Mouse (Mus musculus) hindbrain, embryonic 14.5 days (tissue): ENCODE results near the gene Armc6. TPM values are rescaled to one million over a fixed set of nuclear protein-coding genes. Genes with fewer than 3 reads are reported as not detected.
"Not testable (repeated sequence)": the region's sequence is repeated elsewhere in the genome, so short reads cannot be mapped to it uniquely, and the experiment has no call there.

ENCODE experiments used
- ATAC-seq: fragments of 200-750 bp; cut with Nextera tagmentation; 2 replicates; pipeline ENCODE4 v1.8.0; 2017; ENCODE audit warnings: moderate number of reproducible peaks, mild to moderate bottlenecking, moderate TSS enrichment, moderate library complexity; ENCODE audit not compliant: low FRiP score
- DNase-seq: peaks from one replicate; pipeline ENCODE4 v3.0.0-alpha.2; 2015; ENCODE audit warnings: low spot score
- H3K27ac ChIP-seq: fragments of 300-500 bp; sonication (generic); 2 replicates; pipeline ENCODE4 v1.5.1; 2014; ENCODE audit warnings: mild to moderate bottlenecking, moderate library complexity
- H3K27me3 ChIP-seq: fragments of 300-500 bp; sonication (generic); 2 replicates; pipeline ENCODE4 v1.6.1; 2014; ENCODE audit warnings: mild to moderate bottlenecking, low read length, mixed read lengths; ENCODE audit not compliant: control insufficient read depth, insufficient read depth
- H3K36me3 ChIP-seq: fragments of 300-500 bp; sonication (generic); replicated peaks from 2 replicates; pipeline ENCODE4 v1.6.1; 2014; ENCODE audit not compliant: control insufficient read depth, insufficient read depth
- H3K4me1 ChIP-seq: fragments of 300-500 bp; sonication (generic); replicated peaks from 2 replicates; pipeline ENCODE4 v1.6.1; 2014; ENCODE audit warnings: antibody characterized with exemption, low read length, mixed read lengths; ENCODE audit not compliant: control insufficient read depth, insufficient read depth
- H3K4me2 ChIP-seq: fragments of 300-500 bp; sonication (generic); replicated peaks from 2 replicates; pipeline ENCODE4 v1.6.1; 2014; ENCODE audit warnings: mild to moderate bottlenecking, moderate library complexity
- H3K4me3 ChIP-seq: fragments of 300-500 bp; sonication (generic); replicated peaks from 2 replicates; pipeline ENCODE4 v1.5.1; 2014; ENCODE audit warnings: mild to moderate bottlenecking, low read length
- H3K9ac ChIP-seq: fragments of 300-500 bp; sonication (generic); 2 replicates; pipeline ENCODE4 v1.6.1; 2014
- H3K9me3 ChIP-seq: fragments of 300-500 bp; sonication (generic); 2 replicates; pipeline ENCODE4 v1.6.1; 2016; ENCODE audit warnings: low read length; ENCODE audit not compliant: control insufficient read depth
- WGBS: fragments of 180-500 bp; shearing (Covaris S2); extraction: QIAGEN DNeasy Blood & Tissue Kit; methylation state at CpG from one replicate; pipeline ENCODE4 v1.1.7; 2014; 5-methylcytosine and 5-hydroxymethylcytosine counted together
- polyA plus RNA-seq: library from polyadenylated mRNA; unstranded; fragments of >200 nt; fragmentation: Nextera tagmentation; extraction: Ambion mirVana; gene quantifications from 2 replicates; pipeline ENCODE4 v1.2.1, GENCODE M21; 2014

Armc6 gene
- polyA plus RNA-seq, 1 experiment from 2014 or later: 97.6 TPM

DNA sequence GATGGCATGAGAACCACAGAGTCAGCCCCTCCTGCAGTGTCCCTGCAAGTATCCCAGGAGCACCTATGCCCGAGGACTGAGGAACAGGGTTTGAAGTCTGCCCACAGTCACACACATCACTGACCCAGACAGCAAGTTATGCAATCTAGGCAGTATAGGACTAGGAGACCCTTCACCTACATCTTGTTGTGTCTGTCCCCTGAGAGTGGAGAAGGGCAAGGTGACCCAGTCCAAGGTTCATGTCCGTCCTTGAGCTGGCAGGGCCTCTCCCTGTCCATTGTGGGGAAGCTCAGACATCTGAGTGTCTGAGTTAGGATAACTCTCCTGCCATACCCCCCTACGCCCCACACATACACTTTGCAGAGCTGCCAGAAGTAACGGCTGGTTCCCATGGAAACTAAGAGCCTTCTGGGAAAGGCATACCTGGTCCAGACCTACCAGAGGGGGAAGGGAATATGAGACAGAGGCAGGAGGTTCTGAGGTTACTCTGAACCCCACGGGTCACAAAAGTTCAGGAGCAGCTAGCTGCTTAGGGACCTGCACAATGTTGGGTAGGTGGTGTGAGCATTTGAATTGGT lies 15.1 kb downstream of the Armc6 start:
- H3K27me3 ChIP-seq: no peaks in the 10 kb centered on the region
- no peaks in the 10 kb centered on the region for H3K9me3 ChIP-seq
- no peak overlapping the region for H3K4me2 ChIP-seq
- no peak for ATAC-seq
- H3K4me3 ChIP-seq: no peak overlapping the region
- peaks cover 31% of the 10 kb centered on the region for H3K36me3 ChIP-seq
- no peaks in the 10 kb centered on the region for H3K4me1 ChIP-seq
- no peak overlapping the region for H3K9ac ChIP-seq
- 64% methylated on average over 5 of the region's 5 CpGs for WGBS
- H3K27ac ChIP-seq: no peak overlapping the region
- DNase-seq: no peak

DNA sequence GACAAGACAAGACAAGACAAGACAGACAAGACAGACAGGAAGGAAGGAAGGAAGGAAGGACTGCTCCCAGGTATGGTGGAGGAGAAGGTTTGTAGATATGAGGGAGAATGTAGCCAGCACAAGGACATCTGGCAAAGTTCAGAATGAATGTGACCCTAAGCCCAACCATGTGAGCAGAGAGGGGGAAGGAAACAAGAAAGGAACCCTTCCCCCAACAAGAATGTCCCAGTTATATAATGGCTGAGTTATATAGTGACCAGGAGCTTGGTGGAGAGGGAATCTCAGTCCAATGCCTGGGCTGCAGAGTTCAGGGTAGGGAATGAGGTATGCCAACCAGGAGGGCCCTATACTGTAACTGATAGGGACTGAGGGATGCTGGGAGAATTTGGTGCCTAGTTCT lies 16.8 kb downstream of the Armc6 start:
- no peak for DNase-seq
- Histone ChIP-seq H3K36me3 (peaks cover 15% of the 10 kb centered on the region), H3K9ac (no peak overlapping the region), H3K4me1 (0 out of 2 replicates have a peak, but pooled peaks cover 4% of the 10 kb centered on the region), H3K4me2 (no peak overlapping the region), H3K4me3 (no peak overlapping the region), H3K9me3 (no peaks in the 10 kb centered on the region), H3K27ac (no peak overlapping the region), H3K27me3 (no peaks in the 10 kb centered on the region)
- no peak for ATAC-seq

DNA sequence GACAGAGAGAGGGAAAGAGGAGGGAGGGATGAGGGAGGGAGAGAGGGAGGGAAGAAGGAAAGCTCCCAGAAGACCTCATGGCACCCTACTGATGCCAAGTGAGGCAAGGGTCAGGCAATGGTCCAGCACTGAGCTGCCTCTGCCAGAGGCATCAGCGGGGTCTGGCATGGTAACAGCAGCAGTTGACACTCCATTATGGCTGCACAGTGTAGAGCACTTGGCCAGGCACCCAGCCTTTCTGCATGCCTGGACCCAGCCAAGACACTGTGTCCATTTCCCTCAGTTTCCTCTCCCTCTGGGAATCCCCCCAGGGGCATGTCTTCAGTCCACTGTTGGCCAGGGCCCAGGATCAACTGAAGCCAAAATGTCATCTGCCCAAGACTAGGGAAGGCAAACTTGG lies 17.7 kb downstream of the Armc6 start:
- no peak for DNase-seq
- H3K27ac ChIP-seq: no peak overlapping the region
- no peak overlapping the region for H3K4me2 ChIP-seq
- ATAC-seq: no peak
- peaks cover 6% of the 10 kb centered on the region; the same call in 1 of the 2 replicates for H3K4me1 ChIP-seq
- no peak overlapping the region for H3K9ac ChIP-seq
- no peak overlapping the region for H3K4me3 ChIP-seq
- 70% methylated on average over 1 of the region's 1 CpGs for WGBS
- H3K27me3 ChIP-seq: no peaks in the 10 kb centered on the region
- no peaks in the 10 kb centered on the region for H3K9me3 ChIP-seq
- H3K36me3 ChIP-seq: peaks cover 6% of the 10 kb centered on the region; the same call in 1 of the 2 replicates

DNA sequence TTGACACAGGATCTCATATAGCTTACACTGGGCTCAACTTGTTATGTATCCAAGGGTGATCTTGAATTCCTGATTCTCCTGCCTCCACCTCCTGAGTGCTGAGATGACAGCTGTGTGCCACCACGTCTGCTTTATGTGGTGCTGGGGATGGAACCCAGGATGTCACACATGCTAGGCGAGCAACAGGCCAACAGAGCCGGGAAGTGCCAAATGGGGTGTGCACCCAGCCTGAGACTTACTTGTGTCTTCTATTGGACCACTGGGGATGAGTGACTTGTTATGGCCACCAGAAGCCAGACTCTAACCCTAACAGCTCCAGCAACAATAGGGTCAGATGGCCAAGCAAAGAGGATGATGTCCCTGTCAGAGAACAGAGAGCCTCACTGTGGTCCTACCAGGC lies 18.1 kb downstream of the Armc6 start:
- not testable (repeated sequence) for H3K9me3 ChIP-seq, ATAC-seq, H3K4me3 ChIP-seq, H3K4me2 ChIP-seq, DNase-seq, H3K9ac ChIP-seq, H3K27ac ChIP-seq, H3K36me3 ChIP-seq, H3K4me1 ChIP-seq, H3K27me3 ChIP-seq
- WGBS: 74% methylated on average over 3 of the region's 3 CpGs

DNA sequence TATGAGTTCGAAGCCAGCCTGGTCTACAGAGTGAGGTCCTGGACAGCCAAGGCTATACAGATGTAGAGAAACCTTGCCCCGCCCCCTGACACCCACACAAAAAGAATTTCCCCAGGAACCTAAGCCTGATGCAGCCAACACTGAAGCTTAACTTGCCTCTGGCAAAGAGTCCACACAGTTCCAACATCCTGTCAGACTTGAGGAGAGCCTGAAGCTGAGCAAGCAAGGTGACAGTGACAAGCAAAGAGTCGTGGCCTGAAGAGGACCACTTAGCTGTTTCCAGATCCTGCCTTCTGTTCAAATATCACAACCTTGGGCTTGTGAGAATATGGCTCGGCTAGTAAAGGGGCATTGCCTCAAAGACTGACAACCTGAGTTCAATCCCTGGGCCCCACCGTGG lies 19.2 kb downstream of the Armc6 start:
- Histone ChIP-seq H3K27ac (no peak overlapping the region), H3K9me3 (no peaks in the 10 kb centered on the region), H3K9ac (no peak overlapping the region), H3K4me3 (no peak overlapping the region), H3K4me2 (no peak overlapping the region), H3K27me3 (peaks cover 11% of the 10 kb centered on the region), H3K4me1 (peaks cover 9% of the 10 kb centered on the region; the same call in 1 of the 2 replicates), H3K36me3 (no peaks in the 10 kb centered on the region)
- ATAC-seq: no peak
- 83% methylated on average over 5 of the region's 5 CpGs for WGBS
- no peak for DNase-seq

DNA sequence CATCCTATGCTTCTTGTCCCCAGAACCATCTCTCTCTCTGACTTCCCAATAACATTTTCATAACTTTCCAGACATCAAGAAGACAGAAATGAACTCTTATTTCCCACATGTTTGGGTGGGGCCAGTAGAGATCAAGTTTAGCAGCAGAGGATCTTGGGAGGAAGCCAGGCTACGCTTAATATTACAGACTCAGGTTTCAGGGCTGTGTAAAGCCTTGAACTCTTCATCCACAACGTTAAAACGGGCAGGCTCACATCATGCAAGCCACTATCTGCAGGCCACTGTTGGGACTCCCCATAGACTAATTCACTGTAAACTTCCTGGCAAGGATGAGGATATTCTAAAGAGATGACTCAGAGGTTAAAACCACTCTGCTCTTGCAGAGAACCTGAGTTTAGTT lies 19.9 kb downstream of the Armc6 start:
- WGBS: 71% methylated on average over 3 of the region's 3 CpGs
- H3K9me3 ChIP-seq: no peaks in the 10 kb centered on the region
- ATAC-seq (no peak), DNase-seq (no peak)
- H3K27ac ChIP-seq: no peak overlapping the region
- H3K4me2 ChIP-seq: no peak overlapping the region
- peaks cover 13% of the 10 kb centered on the region for H3K27me3 ChIP-seq
- no peak overlapping the region for H3K9ac ChIP-seq
- H3K36me3 ChIP-seq: no peaks in the 10 kb centered on the region
- H3K4me3 ChIP-seq: no peak overlapping the region
- H3K4me1 ChIP-seq: peaks cover 9% of the 10 kb centered on the region; the same call in 1 of the 2 replicates

DNA sequence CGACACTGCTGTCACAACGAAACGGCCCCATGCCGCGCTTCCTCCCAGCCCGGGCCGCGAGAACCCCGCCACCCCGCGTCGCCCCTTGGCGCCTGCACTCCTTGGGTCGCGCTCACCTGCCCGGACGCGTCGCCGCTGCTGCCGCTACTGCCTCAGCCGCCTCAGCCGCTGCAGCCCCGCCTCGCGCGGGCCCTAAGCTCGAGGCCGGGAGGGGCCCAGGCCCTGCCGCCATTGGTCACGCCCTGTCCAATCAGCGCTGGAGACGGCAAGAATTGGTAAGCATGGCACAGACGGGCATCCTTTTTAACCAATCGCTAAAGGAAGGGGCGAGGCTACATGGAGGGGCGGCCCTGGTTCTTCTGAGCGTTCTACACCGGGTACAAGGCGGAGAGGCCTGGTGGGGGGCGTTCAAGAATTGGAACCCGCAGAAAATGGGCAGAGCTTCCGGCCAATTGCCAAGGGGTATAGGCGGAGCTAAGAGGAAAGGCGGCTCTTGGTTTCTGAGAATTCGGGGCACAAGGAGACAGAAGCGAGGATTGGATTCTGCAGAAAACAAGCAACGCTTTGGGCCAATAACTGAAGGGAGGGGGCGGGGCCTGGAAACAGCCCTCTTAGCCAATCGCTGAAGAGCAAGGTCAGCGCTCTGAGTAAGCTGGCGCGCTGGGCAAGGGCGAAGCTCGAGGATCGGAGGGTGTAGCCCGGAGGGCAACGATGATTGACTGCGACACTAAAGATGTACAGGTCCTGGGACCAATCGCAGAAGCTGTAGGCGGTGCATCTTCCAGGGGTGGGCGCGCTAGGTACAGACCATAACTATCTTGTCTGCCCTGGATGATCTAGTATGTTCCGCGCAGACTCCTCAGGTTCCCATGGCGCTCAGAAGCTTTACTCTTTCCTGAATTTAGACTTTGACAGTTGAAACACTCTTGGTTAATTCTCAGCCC lies 21.9 kb downstream of the Armc6 start, which contains the start of gene Slc25a42:
Slc25a42 (minus strand) TSS at position 194 of the 944 bp plus-strand sequence.
- peak within 1 kb of the TSS; percentile 79 for H3K4me3 ChIP-seq
- DNase-seq: peak; percentile 96
- H3K27ac ChIP-seq: peak within 1 kb of the TSS; percentile 58
- peaks cover 13% of the 10 kb centered on the region for H3K27me3 ChIP-seq
- H3K9me3 ChIP-seq: no peaks in the 10 kb centered on the region
- no peaks in the 10 kb centered on the region for H3K36me3 ChIP-seq
- H3K4me2 ChIP-seq: peak within 1 kb of the TSS; percentile 93
- ATAC-seq: peak; percentile 99
- peak within 1 kb of the TSS; percentile 72 for H3K9ac ChIP-seq
- under 1% methylated on average over 62 of the region's 66 CpGs for WGBS
- peaks cover 9% of the 10 kb centered on the region; the same call in 1 of the 2 replicates for H3K4me1 ChIP-seq

DNA sequence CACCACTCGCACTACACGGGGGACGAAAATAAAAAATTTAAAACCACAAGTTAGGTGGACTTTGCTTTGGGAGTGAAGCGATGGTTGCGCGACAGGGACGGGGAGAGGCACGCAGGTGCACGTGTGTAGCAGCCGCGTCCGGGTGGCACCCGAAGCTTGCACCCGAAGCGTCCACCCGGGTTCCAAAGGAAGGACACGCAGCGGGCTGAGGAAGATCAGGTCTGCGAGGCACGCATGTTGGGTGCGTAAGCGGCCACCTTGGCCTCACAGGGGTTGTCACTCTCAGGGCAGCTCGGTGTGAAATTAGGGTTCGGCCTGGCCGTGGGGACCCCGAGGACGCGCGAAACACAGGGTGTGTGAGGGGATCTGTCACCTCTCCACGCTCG lies 22.5 kb downstream of the Armc6 start:
- H3K27ac ChIP-seq: peak overlapping the region; percentile 58; the same call in 1 of the 2 replicates
- WGBS: 2% methylated on average over 30 of the region's 31 CpGs
- H3K27me3 ChIP-seq: peaks cover 13% of the 10 kb centered on the region
- peak overlapping the region; percentile 72 for H3K9ac ChIP-seq
- no peak for DNase-seq
- peaks cover 9% of the 10 kb centered on the region; the same call in 1 of the 2 replicates for H3K4me1 ChIP-seq
- H3K9me3 ChIP-seq: no peaks in the 10 kb centered on the region
- peak; percentile 2; the same call in 1 of the 2 replicates for ATAC-seq
- peak overlapping the region; percentile 79 for H3K4me3 ChIP-seq
- H3K36me3 ChIP-seq: no peaks in the 10 kb centered on the region
- peak overlapping the region; percentile 93 for H3K4me2 ChIP-seq

DNA sequence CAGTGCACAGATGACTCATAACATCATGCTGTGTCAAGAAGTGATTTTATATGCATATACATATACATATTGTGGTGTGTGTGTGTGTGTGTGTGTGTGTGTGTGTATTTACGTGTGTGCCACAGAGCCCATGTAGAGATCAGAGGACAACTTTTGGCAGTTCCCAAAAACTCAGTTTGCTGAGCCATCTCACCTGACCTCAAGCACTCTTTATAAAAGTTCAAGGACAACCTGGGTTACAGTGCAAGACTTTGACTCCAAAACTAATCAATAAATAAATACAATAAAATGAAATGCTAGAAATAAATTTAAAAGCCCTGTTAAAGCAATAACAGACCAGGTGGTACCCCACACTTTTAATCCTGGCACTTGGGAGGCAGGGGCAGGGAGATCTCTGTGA lies 23.0 kb downstream of the Armc6 start:
- Histone ChIP-seq H3K27ac (no peak overlapping the region), H3K9me3 (no peaks in the 10 kb centered on the region), H3K9ac (peak overlapping the region; percentile 72), H3K4me3 (peak overlapping the region; percentile 79), H3K4me1 (peaks cover 9% of the 10 kb centered on the region; the same call in 1 of the 2 replicates), H3K4me2 (peak overlapping the region; percentile 93), H3K36me3 (no peaks in the 10 kb centered on the region), H3K27me3 (peaks cover 13% of the 10 kb centered on the region)
- WGBS: 75% methylated on average over 1 of the region's 1 CpGs
- ATAC-seq (no peak), DNase-seq (no peak)
